Mouse (Mus musculus): ENCODE measurements around the gene Sec14l1. TPM values are rescaled to one million over a fixed set of nuclear protein-coding genes. Genes with fewer than 3 reads are reported as not detected.

Sec14l1 gene
- polyA plus RNA-seq, 1 experiment = 22.8 TPM

DNA sequence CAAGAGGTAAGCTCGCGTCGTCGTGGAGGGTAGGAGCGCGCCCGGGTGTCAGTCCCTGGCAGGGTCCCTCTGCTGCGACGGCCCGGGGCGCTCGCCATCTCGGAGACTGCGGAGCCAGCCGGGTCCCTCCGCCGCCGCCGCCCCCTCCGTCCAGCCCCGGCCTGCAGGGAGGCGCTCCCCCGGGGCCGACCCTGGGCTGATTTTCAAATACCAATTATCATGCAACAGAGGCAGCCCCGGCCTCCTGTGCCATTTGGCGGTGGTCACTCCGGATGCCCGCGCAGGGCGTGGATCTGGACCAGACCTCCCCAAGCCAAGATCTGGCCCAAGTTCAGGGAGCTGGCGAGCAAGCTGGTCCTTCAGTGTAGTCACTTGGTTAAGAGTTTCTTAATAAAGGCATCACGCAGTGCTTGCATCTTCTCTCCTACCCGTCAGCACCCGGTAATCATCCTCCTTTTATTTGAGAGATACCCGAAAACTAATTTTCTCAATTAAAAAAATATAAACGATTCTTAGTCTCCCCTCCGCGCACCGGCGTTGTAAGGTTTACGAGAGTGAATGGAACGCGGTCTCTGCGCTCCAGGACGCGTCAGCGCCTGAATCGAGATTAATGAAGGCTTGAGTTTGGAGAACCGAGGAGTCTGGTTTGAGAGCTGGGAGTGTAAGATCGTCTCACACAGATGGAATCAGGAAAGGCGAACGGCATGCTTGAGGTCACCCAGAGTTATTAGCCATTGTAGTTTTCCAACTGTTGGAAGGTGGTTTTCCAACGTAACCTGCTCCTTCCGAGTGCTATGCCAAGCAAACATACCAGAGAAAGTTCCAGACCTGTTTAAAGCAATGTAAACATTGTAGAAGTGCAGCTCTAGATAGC lies 615 bp downstream of the Sec14l1 start:
- 2% methylated on average over 54 of the region's 54 CpGs for WGBS
- peak overlapping the region; percentile 91 for H3K27ac ChIP-seq (ENCODE audit: control insufficient read depth, insufficient read depth, low read depth, low read length, poor library complexity)
- peaks cover 6% of the 10 kb centered on the region; the same call in 1 of the 2 replicates for H3K4me1 ChIP-seq (ENCODE audit: control insufficient read depth, insufficient read depth, low read length)
- peak overlapping the region; percentile 72 for H3K4me3 ChIP-seq (replicated peaks; ENCODE audit: control insufficient read depth, low read depth, low read length)
- TF ChIP-seq CTCF (IDR thresholded peaks at IDR 0.05; ENCODE audit: control insufficient read depth, insufficient read depth, low read length) (no peak), POLR2A (IDR thresholded peaks at IDR 0.05; ENCODE audit: borderline replicate concordance, control insufficient read depth, low read depth, low read length) (no peak; the same call in 1 of the 2 replicates)

- WGBS = 72% methylated on average over 18 of the region's 18 CpGs
- TF ChIP-seq POLR2A (IDR thresholded peaks at IDR 0.05; ENCODE audit: borderline replicate concordance, control insufficient read depth, low read depth, low read length) (no peak), CTCF (IDR thresholded peaks at IDR 0.05; ENCODE audit: control insufficient read depth, insufficient read depth, low read length) (no peak)
- H3K27ac ChIP-seq (ENCODE audit: control insufficient read depth, insufficient read depth, low read depth, low read length, poor library complexity) = no peak overlapping the region
- peak overlapping the region; percentile 47 for H3K4me3 ChIP-seq (replicated peaks; ENCODE audit: control insufficient read depth, low read depth, low read length)
- peaks cover 6% of the 10 kb centered on the region; the same call in 1 of the 2 replicates for H3K4me1 ChIP-seq (ENCODE audit: control insufficient read depth, insufficient read depth, low read length)
These were observed 1.7 kb downstream of the Sec14l1 start for GRCm38 (mm10) chr11:117116350-117117303.

DNA sequence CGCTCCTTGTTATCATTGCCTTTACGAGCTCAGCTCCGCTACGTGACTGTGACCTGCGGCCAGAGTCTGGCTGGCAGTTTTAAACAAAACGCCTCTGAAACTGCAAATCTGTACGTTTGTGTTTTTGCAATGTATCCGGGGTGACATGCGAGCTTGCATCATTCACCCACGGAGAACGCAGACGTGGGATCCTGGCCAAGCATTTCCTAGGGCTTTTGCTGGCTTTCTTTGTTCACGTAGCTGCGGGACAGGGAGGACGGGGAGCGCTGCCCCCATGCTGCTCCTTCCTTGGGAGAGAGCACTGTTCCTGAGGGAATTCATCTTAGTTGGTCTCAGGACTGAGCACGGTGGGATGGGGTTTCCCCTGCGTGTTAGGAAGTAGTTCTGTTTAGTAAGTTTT lies 2.4 kb downstream of the Sec14l1 start:
- TF ChIP-seq POLR2A (IDR thresholded peaks at IDR 0.05; ENCODE audit: borderline replicate concordance, control insufficient read depth, low read depth, low read length) = no peak
- no peak for TF ChIP-seq CTCF (IDR thresholded peaks at IDR 0.05; ENCODE audit: control insufficient read depth, insufficient read depth, low read length)
- H3K4me3 ChIP-seq (replicated peaks; ENCODE audit: control insufficient read depth, low read depth, low read length) = no peak overlapping the region
- peaks cover 6% of the 10 kb centered on the region; the same call in 1 of the 2 replicates for H3K4me1 ChIP-seq (ENCODE audit: control insufficient read depth, insufficient read depth, low read length)
- WGBS = 61% methylated on average over 18 of the region's 18 CpGs
- H3K27ac ChIP-seq (ENCODE audit: control insufficient read depth, insufficient read depth, low read depth, low read length, poor library complexity) = no peak overlapping the region; the same call in 1 of the 2 replicates

- H3K4me3 ChIP-seq (replicated peaks; ENCODE audit: control insufficient read depth, low read depth, low read length) = no peak overlapping the region
- TF ChIP-seq CTCF (IDR thresholded peaks at IDR 0.05; ENCODE audit: control insufficient read depth, insufficient read depth, low read length) = no peak
- no peak for TF ChIP-seq POLR2A (IDR thresholded peaks at IDR 0.05; ENCODE audit: borderline replicate concordance, control insufficient read depth, low read depth, low read length)
- 81% methylated on average over 7 of the region's 7 CpGs for WGBS
- no peak overlapping the region for H3K27ac ChIP-seq (ENCODE audit: control insufficient read depth, insufficient read depth, low read depth, low read length, poor library complexity)
- peaks cover 6% of the 10 kb centered on the region; the same call in 1 of the 2 replicates for H3K4me1 ChIP-seq (ENCODE audit: control insufficient read depth, insufficient read depth, low read length)
These were observed 2.8 kb downstream of the Sec14l1 start for GRCm38 (mm10) chr11:117117791-117118190.

DNA sequence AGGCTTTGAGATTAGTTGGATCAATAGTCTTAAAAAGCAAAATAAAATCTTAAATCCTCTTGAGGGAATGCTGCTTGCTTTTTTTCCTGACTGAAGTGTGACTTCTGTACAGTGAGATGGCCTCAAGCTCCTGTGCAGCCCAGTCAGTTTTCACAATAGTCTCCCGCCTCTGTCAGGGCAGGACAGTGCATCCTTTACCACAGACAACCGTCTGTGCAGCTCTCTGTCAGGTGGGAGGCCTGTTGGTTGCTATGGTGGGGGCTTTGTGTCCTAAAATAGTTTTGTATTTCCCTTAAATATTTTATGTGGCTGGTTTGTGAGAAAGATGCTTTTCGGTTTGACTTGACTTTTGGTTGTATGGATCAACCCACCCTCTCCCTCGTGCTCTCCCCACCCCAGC lies 3.3 kb downstream of the Sec14l1 start:
- no peak overlapping the region for H3K4me3 ChIP-seq (replicated peaks; ENCODE audit: control insufficient read depth, low read depth, low read length)
- no peak for TF ChIP-seq CTCF (IDR thresholded peaks at IDR 0.05; ENCODE audit: control insufficient read depth, insufficient read depth, low read length)
- no peak for TF ChIP-seq POLR2A (IDR thresholded peaks at IDR 0.05; ENCODE audit: borderline replicate concordance, control insufficient read depth, low read depth, low read length)
- WGBS = 63% methylated on average over 4 of the region's 4 CpGs
- H3K4me1 ChIP-seq (ENCODE audit: control insufficient read depth, insufficient read depth, low read length) = peaks cover 6% of the 10 kb centered on the region; the same call in 1 of the 2 replicates
- H3K27ac ChIP-seq (ENCODE audit: control insufficient read depth, insufficient read depth, low read depth, low read length, poor library complexity) = no peak overlapping the region

GRCm38 (mm10) chr11:117118721-117119321 lies 3.9 kb downstream of the Sec14l1 start:
- Histone ChIP-seq H3K27ac (ENCODE audit: control insufficient read depth, insufficient read depth, low read depth, low read length, poor library complexity) (no peak overlapping the region; the same call in 1 of the 2 replicates), H3K4me3 (replicated peaks; ENCODE audit: control insufficient read depth, low read depth, low read length) (no peak overlapping the region), H3K4me1 (ENCODE audit: control insufficient read depth, insufficient read depth, low read length) (peaks cover 4% of the 10 kb centered on the region; the same call in 1 of the 2 replicates)
- TF ChIP-seq CTCF (IDR thresholded peaks at IDR 0.05; ENCODE audit: control insufficient read depth, insufficient read depth, low read length) (no peak), POLR2A (IDR thresholded peaks at IDR 0.05; ENCODE audit: borderline replicate concordance, control insufficient read depth, low read depth, low read length) (no peak)
- 70% methylated on average over 11 of the region's 11 CpGs for whole genome bisulfite sequencing

DNA sequence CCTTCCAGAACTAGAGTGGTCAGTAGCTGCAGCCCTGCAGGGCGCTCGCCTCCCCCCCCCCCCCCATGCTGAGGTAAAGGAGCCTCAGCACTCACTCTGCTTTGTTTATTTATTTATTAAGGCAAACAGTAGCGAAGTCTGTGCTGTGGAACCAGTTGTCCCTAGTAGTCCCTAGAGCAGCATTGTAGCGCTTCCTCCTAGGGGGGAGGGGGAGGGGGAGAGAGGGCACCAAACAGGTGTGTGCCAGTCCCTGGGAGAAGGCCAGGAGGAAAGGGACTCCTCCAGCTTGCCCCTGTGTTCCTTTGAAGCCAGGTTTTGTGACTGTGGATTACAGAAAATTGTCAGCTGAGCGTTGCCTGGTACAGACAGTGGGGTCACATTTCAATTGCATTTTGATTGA lies 4.8 kb downstream of the Sec14l1 start:
- Histone ChIP-seq H3K27ac (ENCODE audit: control insufficient read depth, insufficient read depth, low read depth, low read length, poor library complexity) (no peak overlapping the region), H3K4me1 (ENCODE audit: control insufficient read depth, insufficient read depth, low read length) (peaks cover 4% of the 10 kb centered on the region; the same call in 1 of the 2 replicates), H3K4me3 (replicated peaks; ENCODE audit: control insufficient read depth, low read depth, low read length) (no peak overlapping the region)
- TF ChIP-seq POLR2A (IDR thresholded peaks at IDR 0.05; ENCODE audit: borderline replicate concordance, control insufficient read depth, low read depth, low read length) = no peak
- TF ChIP-seq CTCF (IDR thresholded peaks at IDR 0.05; ENCODE audit: control insufficient read depth, insufficient read depth, low read length) = no peak
- WGBS = 73% methylated on average over 5 of the region's 5 CpGs
